Mouse (Mus musculus) cerebellum, adult 2 months (tissue): ENCODE results near the gene Rgs12.

Experiments used
- CTCF ChIP-seq: fragments of 200-500 bp; IDR thresholded peaks from 2 replicates; pipeline ENCODE4 v1.5.1; 2011; ENCODE audit warnings: low read depth, mild to moderate bottlenecking, control low read depth, low read length, moderate library complexity, borderline replicate concordance; ENCODE audit not compliant: insufficient read depth
- POLR2A ChIP-seq: fragments of 200-500 bp; IDR thresholded peaks from 2 replicates; pipeline ENCODE4 v1.6.1; 2011; ENCODE audit warnings: low read length, control low read depth, borderline replicate concordance; ENCODE audit not compliant: insufficient read depth

GRCm38 (mm10) chr5:34915801-34916200, 33.4 kb upstream of the Rgs12 start:
- TF ChIP-seq POLR2A (no peak), CTCF (peak; percentile 85)
